Mouse (Mus musculus): ENCODE results near the gene Rasgrf1. TPM values are rescaled to one million over a fixed set of nuclear protein-coding genes. Genes with fewer than 3 reads are reported as not detected.

The Rasgrf1 gene
- 3.8 and 4.7 TPM in 2 replicates for polyA plus RNA-seq (2012; rRNA removed)

GRCm38 (mm10) chr9:89909131-89910010 is at the start of gene Rasgrf1:
Gene Rasgrf1 (plus strand): TSS chr9:89909908.
- H3K4me3 ChIP-seq (ENCODE audit: control insufficient read depth, low read depth, low read length), result peak within 1 kb of the TSS; percentile 69
- no peaks in the 10 kb centered on the region for H3K36me3 ChIP-seq (ENCODE audit: control insufficient read depth, insufficient read depth, low read length)
- no peak for TF ChIP-seq CTCF (IDR thresholded peaks at IDR 0.05; ENCODE audit: control insufficient read depth, insufficient read depth, insufficient replicate concordance, low read depth, low read length)
- TF ChIP-seq POLR2A (IDR thresholded peaks at IDR 0.05; ENCODE audit: control insufficient read depth, low read depth, low read length), result no peak
- no peak within 1 kb of the TSS for H3K27ac ChIP-seq (ENCODE audit: control insufficient read depth, insufficient read depth, low read depth, low read length)
- H3K27me3 ChIP-seq (ENCODE audit: control insufficient read depth, insufficient read depth, low read length), result no peaks in the 10 kb centered on the region; the same call in 1 of the 2 replicates
- peaks cover 26% of the 10 kb centered on the region for H3K4me1 ChIP-seq (ENCODE audit: control insufficient read depth, insufficient read depth, low read length)

DNA sequence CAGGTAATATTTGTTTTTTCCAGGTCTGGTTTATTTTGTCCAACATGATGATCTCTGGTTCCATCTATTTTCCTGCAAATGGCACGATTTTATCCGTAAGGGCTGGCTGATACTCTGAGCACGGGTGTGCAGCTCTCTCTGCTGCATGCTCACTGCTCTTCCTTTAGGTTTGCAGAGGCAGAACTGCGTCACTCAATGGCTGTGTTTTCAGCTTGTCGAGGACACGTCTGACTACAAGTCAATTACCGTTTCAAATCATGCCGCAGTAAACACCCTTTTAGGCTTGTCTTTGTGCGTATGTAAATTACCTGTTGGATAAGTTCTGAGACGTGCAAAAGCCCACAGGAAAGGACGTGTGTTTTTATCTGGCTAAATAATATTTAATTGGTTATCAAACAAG is 49.6 kb upstream of the Rasgrf1 start:
- Histone ChIP-seq H3K4me3 (ENCODE audit: control insufficient read depth, low read depth, low read length) (no peak overlapping the region), H3K4me1 (ENCODE audit: control insufficient read depth, insufficient read depth, low read length) (no peaks in the 10 kb centered on the region), H3K27me3 (ENCODE audit: control insufficient read depth, insufficient read depth, low read length) (no peaks in the 10 kb centered on the region), H3K27ac (ENCODE audit: control insufficient read depth, insufficient read depth, low read depth, low read length) (no peak overlapping the region), H3K36me3 (ENCODE audit: control insufficient read depth, insufficient read depth, low read length) (no peaks in the 10 kb centered on the region)
- TF ChIP-seq POLR2A (IDR thresholded peaks at IDR 0.05; ENCODE audit: control insufficient read depth, low read depth, low read length) (no peak), CTCF (IDR thresholded peaks at IDR 0.05; ENCODE audit: control insufficient read depth, insufficient read depth, insufficient replicate concordance, low read depth, low read length) (no peak)

GRCm38 (mm10) chr9:89860584-89860983 is 49.1 kb upstream of the Rasgrf1 start:
- Histone ChIP-seq H3K36me3 (ENCODE audit: control insufficient read depth, insufficient read depth, low read length) (no peaks in the 10 kb centered on the region), H3K27me3 (ENCODE audit: control insufficient read depth, insufficient read depth, low read length) (no peaks in the 10 kb centered on the region)

DNA sequence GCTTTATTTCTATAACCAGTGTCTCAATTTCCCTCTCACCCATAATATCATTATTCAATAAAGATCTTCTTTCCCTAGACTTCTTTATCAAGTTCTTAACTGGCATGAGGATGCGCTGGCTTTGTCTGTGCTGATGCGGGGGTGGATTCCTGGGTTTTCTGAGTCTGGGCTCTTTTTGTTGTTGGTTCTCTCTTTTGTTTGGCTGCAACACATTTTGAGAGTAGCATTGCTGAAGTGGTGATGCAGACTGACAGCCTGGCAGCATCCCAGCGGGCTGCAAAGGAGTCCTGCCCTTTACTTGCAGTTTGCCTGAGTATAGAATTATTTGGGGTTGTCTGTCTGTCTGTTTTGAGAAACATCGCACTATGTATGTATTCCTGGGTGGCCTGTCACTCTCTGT is 42.6 kb upstream of the Rasgrf1 start:
- H3K27ac ChIP-seq (ENCODE audit: control insufficient read depth, insufficient read depth, low read depth, low read length), result no peak overlapping the region
- H3K36me3 ChIP-seq (ENCODE audit: control insufficient read depth, insufficient read depth, low read length), result no peaks in the 10 kb centered on the region
- no peaks in the 10 kb centered on the region for H3K27me3 ChIP-seq (ENCODE audit: control insufficient read depth, insufficient read depth, low read length)
- H3K4me3 ChIP-seq (ENCODE audit: control insufficient read depth, low read depth, low read length), result no peak overlapping the region
- TF ChIP-seq POLR2A (IDR thresholded peaks at IDR 0.05; ENCODE audit: control insufficient read depth, low read depth, low read length) (no peak), CTCF (IDR thresholded peaks at IDR 0.05; ENCODE audit: control insufficient read depth, insufficient read depth, insufficient replicate concordance, low read depth, low read length) (no peak)
- no peaks in the 10 kb centered on the region for H3K4me1 ChIP-seq (ENCODE audit: control insufficient read depth, insufficient read depth, low read length)

More at GRCm38 (mm10) chr9:89860584-89860983, 49.1 kb upstream of the Rasgrf1 start:
- no peaks in the 10 kb centered on the region for H3K4me1 ChIP-seq (ENCODE audit: control insufficient read depth, insufficient read depth, low read length)
- TF ChIP-seq POLR2A (IDR thresholded peaks at IDR 0.05; ENCODE audit: control insufficient read depth, low read depth, low read length), result no peak
- no peak for TF ChIP-seq CTCF (IDR thresholded peaks at IDR 0.05; ENCODE audit: control insufficient read depth, insufficient read depth, insufficient replicate concordance, low read depth, low read length)
- no peak overlapping the region for H3K4me3 ChIP-seq (ENCODE audit: control insufficient read depth, low read depth, low read length)
- no peak overlapping the region for H3K27ac ChIP-seq (ENCODE audit: control insufficient read depth, insufficient read depth, low read depth, low read length)

GRCm38 (mm10) chr9:89868093-89868729 is 41.5 kb upstream of the Rasgrf1 start:
- no peaks in the 10 kb centered on the region for H3K4me1 ChIP-seq (ENCODE audit: control insufficient read depth, insufficient read depth, low read length)
- no peaks in the 10 kb centered on the region for H3K27me3 ChIP-seq (ENCODE audit: control insufficient read depth, insufficient read depth, low read length)
- TF ChIP-seq CTCF (IDR thresholded peaks at IDR 0.05; ENCODE audit: control insufficient read depth, insufficient read depth, insufficient replicate concordance, low read depth, low read length) (no peak), POLR2A (IDR thresholded peaks at IDR 0.05; ENCODE audit: control insufficient read depth, low read depth, low read length) (no peak)
- no peak overlapping the region for H3K27ac ChIP-seq (ENCODE audit: control insufficient read depth, insufficient read depth, low read depth, low read length)
- no peak overlapping the region for H3K4me3 ChIP-seq (ENCODE audit: control insufficient read depth, low read depth, low read length)
- H3K36me3 ChIP-seq (ENCODE audit: control insufficient read depth, insufficient read depth, low read length), result no peaks in the 10 kb centered on the region

DNA sequence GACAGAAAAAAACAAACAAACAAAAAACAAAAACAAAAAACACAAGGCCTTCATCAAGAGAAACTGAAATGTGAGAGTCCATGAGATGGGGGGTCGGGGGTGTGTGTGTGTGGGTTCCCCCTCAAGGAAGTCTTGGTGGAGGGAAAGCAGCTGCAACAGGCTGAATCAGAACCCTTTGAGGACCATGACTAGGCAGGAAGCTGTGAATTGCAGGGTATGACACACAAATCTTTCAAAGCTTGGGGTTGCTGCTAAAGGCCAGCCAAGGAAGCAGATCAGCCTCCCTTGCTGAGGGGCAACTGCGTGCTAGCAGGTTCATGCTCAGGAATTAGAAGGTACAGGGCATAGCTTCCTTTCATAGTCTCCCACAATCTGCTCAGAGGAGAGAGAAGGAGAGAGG is 40.1 kb upstream of the Rasgrf1 start:
- Histone ChIP-seq H3K36me3 (ENCODE audit: control insufficient read depth, insufficient read depth, low read length) (no peaks in the 10 kb centered on the region), H3K4me1 (ENCODE audit: control insufficient read depth, insufficient read depth, low read length) (no peaks in the 10 kb centered on the region), H3K4me3 (ENCODE audit: control insufficient read depth, low read depth, low read length) (no peak overlapping the region), H3K27me3 (ENCODE audit: control insufficient read depth, insufficient read depth, low read length) (no peaks in the 10 kb centered on the region), H3K27ac (ENCODE audit: control insufficient read depth, insufficient read depth, low read depth, low read length) (no peak overlapping the region)
- TF ChIP-seq POLR2A (IDR thresholded peaks at IDR 0.05; ENCODE audit: control insufficient read depth, low read depth, low read length), result no peak
- TF ChIP-seq CTCF (IDR thresholded peaks at IDR 0.05; ENCODE audit: control insufficient read depth, insufficient read depth, insufficient replicate concordance, low read depth, low read length), result no peak

DNA sequence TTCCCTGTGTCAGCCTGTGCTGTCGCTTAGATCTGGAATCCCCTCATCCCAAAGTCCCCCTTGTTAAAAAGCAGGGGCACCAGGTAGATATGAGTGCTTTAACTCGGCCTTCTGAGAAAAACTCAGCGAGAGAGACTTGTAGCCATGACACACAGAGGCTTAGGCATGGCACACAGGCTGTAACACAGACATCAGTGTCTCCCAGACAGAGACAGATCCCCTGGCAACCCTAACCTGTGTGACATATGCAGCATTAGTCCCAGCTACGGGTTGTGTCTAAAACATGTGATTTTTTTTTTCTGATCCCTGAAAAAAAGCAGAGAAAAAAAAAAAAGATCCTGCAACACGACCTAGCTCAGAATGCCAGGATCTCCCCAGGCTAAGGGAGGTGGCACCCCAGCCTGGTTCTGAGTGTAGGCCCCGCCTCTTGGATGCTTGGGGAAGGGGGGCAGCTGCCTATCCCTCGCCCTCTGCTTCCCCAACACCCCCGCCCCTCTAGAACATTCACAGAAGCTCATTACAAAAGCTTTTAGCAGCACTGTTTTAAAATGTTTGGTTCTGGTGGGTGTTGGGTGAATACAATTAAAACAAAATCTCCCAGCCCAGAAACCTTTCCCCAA is 39.1 kb upstream of the Rasgrf1 start:
- Histone ChIP-seq H3K27ac (ENCODE audit: control insufficient read depth, insufficient read depth, low read depth, low read length) (no peak overlapping the region), H3K36me3 (ENCODE audit: control insufficient read depth, insufficient read depth, low read length) (no peaks in the 10 kb centered on the region), H3K4me1 (ENCODE audit: control insufficient read depth, insufficient read depth, low read length) (no peaks in the 10 kb centered on the region), H3K27me3 (ENCODE audit: control insufficient read depth, insufficient read depth, low read length) (no peaks in the 10 kb centered on the region), H3K4me3 (ENCODE audit: control insufficient read depth, low read depth, low read length) (no peak overlapping the region)
- no peak for TF ChIP-seq CTCF (IDR thresholded peaks at IDR 0.05; ENCODE audit: control insufficient read depth, insufficient read depth, insufficient replicate concordance, low read depth, low read length)
- no peak for TF ChIP-seq POLR2A (IDR thresholded peaks at IDR 0.05; ENCODE audit: control insufficient read depth, low read depth, low read length)

Data from testis, adult 2 months (tissue).